Mouse (Mus musculus) hindbrain, embryonic 16.5 days (tissue): ENCODE measurements around the gene Zfp740. TPM values are rescaled to one million over a fixed set of nuclear protein-coding genes. Genes with fewer than 3 reads are reported as not detected.

Experiments used
- ATAC-seq: fragments of 200-750 bp; cut with Nextera tagmentation; 2 replicates; pipeline ENCODE4 v1.8.0; 2017; ENCODE audit warnings: moderate TSS enrichment, moderate library complexity
- H3K27ac ChIP-seq: fragments of 300-500 bp; sonication (generic); 2 replicates; pipeline ENCODE4 v1.5.1; 2014; ENCODE audit warnings: low read depth, mild to moderate bottlenecking, control low read depth, low read length, moderate library complexity
- H3K27me3 ChIP-seq: fragments of 300-500 bp; sonication (generic); replicated peaks from 2 replicates; pipeline ENCODE4 v1.6.1; 2014; ENCODE audit warnings: low read length; ENCODE audit not compliant: control insufficient read depth, insufficient read depth
- H3K36me3 ChIP-seq: fragments of 300-500 bp; sonication (generic); 2 replicates; pipeline ENCODE4 v1.6.1; 2014; ENCODE audit warnings: mild to moderate bottlenecking, low read length, moderate library complexity, mixed read lengths; ENCODE audit not compliant: control insufficient read depth, insufficient read depth
- H3K4me1 ChIP-seq: fragments of 300-500 bp; sonication (generic); 2 replicates; pipeline ENCODE4 v1.6.1; 2014; ENCODE audit warnings: low read depth, low read length; ENCODE audit not compliant: control insufficient read depth, insufficient read depth
- H3K4me2 ChIP-seq: fragments of 300-500 bp; sonication (generic); 2 replicates; pipeline ENCODE4 v1.6.1; 2014; ENCODE audit warnings: mild to moderate bottlenecking, low read length, control low read depth, moderate library complexity
- H3K4me3 ChIP-seq: fragments of 300-500 bp; sonication (generic); 2 replicates; pipeline ENCODE4 v1.5.1; 2014; ENCODE audit warnings: mild to moderate bottlenecking, low read length, control low read depth, moderate library complexity
- H3K9ac ChIP-seq: fragments of 300-500 bp; sonication (generic); 2 replicates; pipeline ENCODE4 v1.6.1; 2014; ENCODE audit warnings: low read depth, mild to moderate bottlenecking, control low read depth, low read length, moderate library complexity
- H3K9me3 ChIP-seq: fragments of 300-500 bp; sonication (generic); 2 replicates; pipeline ENCODE4 v1.6.1; 2014; ENCODE audit warnings: mild to moderate bottlenecking, low read length, moderate library complexity; ENCODE audit not compliant: control insufficient read depth
- WGBS: fragments of 180-500 bp; shearing (Covaris S2); extraction: QIAGEN DNeasy Blood & Tissue Kit; methylation state at CpG from one replicate; pipeline ENCODE4 v1.1.7; 2014; 5-methylcytosine and 5-hydroxymethylcytosine counted together
- polyA plus RNA-seq: library from polyadenylated mRNA; unstranded; fragments of >200 nt; fragmentation: Nextera tagmentation; extraction: Ambion mirVana; gene quantifications from 2 replicates; pipeline ENCODE4 v1.2.1, GENCODE M21; 2015

Zfp740 gene
- polyA plus RNA-seq, 1 experiment from 2014 or later = 39.6 TPM

GRCm38 (mm10) chr15:102258076-102258470, 55.0 kb downstream of the Zfp740 start:
- Histone ChIP-seq H3K27me3 (peaks cover 14% of the 10 kb centered on the region), H3K9me3 (no peaks in the 10 kb centered on the region), H3K4me3 (no peak overlapping the region), H3K4me1 (peaks cover 9% of the 10 kb centered on the region; the same call in 1 of the 2 replicates), H3K27ac (no peak overlapping the region), H3K9ac (no peak overlapping the region), H3K36me3 (no peaks in the 10 kb centered on the region), H3K4me2 (peak overlapping the region; percentile 92)
- peak; percentile 3; the same call in 1 of the 2 replicates for ATAC-seq
- 6% methylated on average over 12 of the region's 12 CpGs for WGBS

GRCm38 (mm10) chr15:102258581-102259253, 55.7 kb downstream of the Zfp740 start:
- Histone ChIP-seq H3K27ac (no peak overlapping the region), H3K27me3 (peaks cover 16% of the 10 kb centered on the region), H3K4me3 (no peak overlapping the region), H3K9me3 (no peaks in the 10 kb centered on the region), H3K36me3 (no peaks in the 10 kb centered on the region), H3K9ac (no peak overlapping the region), H3K4me2 (no peak overlapping the region), H3K4me1 (peaks cover 9% of the 10 kb centered on the region; the same call in 1 of the 2 replicates)
- WGBS = 20% methylated on average over 11 of the region's 11 CpGs
- no peak for ATAC-seq

- no peaks in the 10 kb centered on the region for H3K36me3 ChIP-seq
- no peak for ATAC-seq
- H3K9me3 ChIP-seq = no peaks in the 10 kb centered on the region
- peaks cover 9% of the 10 kb centered on the region for H3K27me3 ChIP-seq
- no peak overlapping the region for H3K4me3 ChIP-seq
- no peak overlapping the region for H3K9ac ChIP-seq
- H3K4me2 ChIP-seq = no peak overlapping the region
- H3K27ac ChIP-seq = no peak overlapping the region
- peaks cover 6% of the 10 kb centered on the region; the same call in 1 of the 2 replicates for H3K4me1 ChIP-seq
- 56% methylated on average over 7 of the region's 7 CpGs for WGBS
These were observed 59.5 kb downstream of the Zfp740 start for GRCm38 (mm10) chr15:102262582-102262981.

GRCm38 (mm10) chr15:102263037-102263436, 60.0 kb downstream of the Zfp740 start:
- Histone ChIP-seq H3K9ac (no peak overlapping the region), H3K4me3 (no peak overlapping the region), H3K4me2 (no peak overlapping the region), H3K27me3 (peaks cover 9% of the 10 kb centered on the region), H3K36me3 (no peaks in the 10 kb centered on the region), H3K4me1 (peaks cover 3% of the 10 kb centered on the region; the same call in 1 of the 2 replicates), H3K9me3 (no peaks in the 10 kb centered on the region), H3K27ac (no peak overlapping the region)
- 75% methylated on average over 2 of the region's 2 CpGs for WGBS
- no peak for ATAC-seq

Other genes with a start within 250 kb of the Zfp740 start
- 0.08 TPM in 1 of 2 replicates, not detected in the other for gene Krt78, start 249.0 kb upstream of the Zfp740 start, polyA plus RNA-seq
- 5.4 and 6.2 TPM in 2 replicates for gene Krt8, start 198.8 kb upstream of the Zfp740 start, polyA plus RNA-seq
- gene Krt18, start 175.1 kb upstream of the Zfp740 start, polyA plus RNA-seq = 11.8 and 13.6 TPM in 2 replicates
- gene Eif4b, start 129.5 kb upstream of the Zfp740 start, polyA plus RNA-seq = 76.0 and 84.8 TPM in 2 replicates
- 8.7 and 14.9 TPM in 2 replicates for gene Tns2, start 102.8 kb upstream of the Zfp740 start, polyA plus RNA-seq
- gene Spryd3, start 67.0 kb upstream of the Zfp740 start, polyA plus RNA-seq = 105 and 108 TPM in 2 replicates
- gene Igfbp6, start 58.9 kb upstream of the Zfp740 start, polyA plus RNA-seq = 3.9 and 4.4 TPM in 2 replicates
- not detected in 2 replicates for gene Soat2, start 52.7 kb upstream of the Zfp740 start, polyA plus RNA-seq
- gene Csad, start 1.5 kb downstream of the Zfp740 start, polyA plus RNA-seq = 35.5 and 43.3 TPM in 2 replicates
- 1.1 and 2.0 TPM in 2 replicates for gene Itgb7, start 28.7 kb downstream of the Zfp740 start, polyA plus RNA-seq
- gene Rarg, start 54.3 kb downstream of the Zfp740 start, polyA plus RNA-seq = 5.6 and 7.6 TPM in 2 replicates
- gene Gm9918, start 67.3 kb downstream of the Zfp740 start, polyA plus RNA-seq = 0.06 and 0.14 TPM in 2 replicates
- gene Mfsd5, start 76.2 kb downstream of the Zfp740 start, polyA plus RNA-seq = 65.9 and 67.6 TPM in 2 replicates
- 4.1 and 6.4 TPM in 2 replicates for gene Espl1, start 93.0 kb downstream of the Zfp740 start, polyA plus RNA-seq
- gene Pfdn5, start 122.9 kb downstream of the Zfp740 start, polyA plus RNA-seq = 448 and 464 TPM in 2 replicates
- gene Myg1, start 128.5 kb downstream of the Zfp740 start, polyA plus RNA-seq = 88.1 and 99.0 TPM in 2 replicates
- 36.1 and 38.1 TPM in 2 replicates for gene Aaas, start 147.5 kb downstream of the Zfp740 start, polyA plus RNA-seq
- 0.46 and 1.0 TPM in 2 replicates for gene Sp7, start 163.9 kb downstream of the Zfp740 start, polyA plus RNA-seq
- gene Sp1, start 202.9 kb downstream of the Zfp740 start, polyA plus RNA-seq = 3.4 and 3.5 TPM in 2 replicates
- 0.10 and 0.30 TPM in 2 replicates for gene Amhr2, start 242.1 kb downstream of the Zfp740 start, polyA plus RNA-seq